Mouse (Mus musculus): ENCODE results near the gene Zfp111. TPM values are rescaled to one million over a fixed set of nuclear protein-coding genes. Genes with fewer than 3 reads are reported as not detected.

Gene Zfp111
- 6.2 TPM for polyA plus RNA-seq (2014; fragmentation: Illumina TruSeq; extraction: RNeasy Lipid Tissue Mini Kit (QIAGEN cat#74804); ENCODE audit: low read depth, low replicate concordance)

GRCm38 (mm10) chr7:24211343-24211742 lies at the start of gene Zfp111:
Zfp111 (minus strand) TSS chr7:24211443.

GRCm38 (mm10) chr7:24254633-24255474 lies 43.6 kb upstream of the Zfp111 start, which contains the start of gene Zfp108:
Zfp108 (plus strand) TSS chr7:24254794.

GRCm38 (mm10) chr7:24237040-24237791 lies 26.0 kb upstream of the Zfp111 start, which contains the start of gene Zfp109:
Zfp109 (minus strand) TSS chr7:24237560.

GRCm38 (mm10) chr7:24174618-24175336 lies 36.5 kb downstream of the Zfp111 start, which contains the start of gene Zfp114:
Zfp114 (plus strand) TSS chr7:24175060.

Other genes with a start within 250 kb of the Zfp111 start
- not detected for gene Vmn1r181, start 236.8 kb downstream of the Zfp111 start, polyA plus RNA-seq (2014; fragmentation: Illumina TruSeq; extraction: RNeasy Lipid Tissue Mini Kit (QIAGEN cat#74804); ENCODE audit: low read depth, low replicate concordance)
- not detected for gene V1rd19, start 209.8 kb downstream of the Zfp111 start, polyA plus RNA-seq (2014; fragmentation: Illumina TruSeq; extraction: RNeasy Lipid Tissue Mini Kit (QIAGEN cat#74804); ENCODE audit: low read depth, low replicate concordance)
- not detected for gene Vmn1r183, start 158.2 kb downstream of the Zfp111 start, polyA plus RNA-seq (2014; fragmentation: Illumina TruSeq; extraction: RNeasy Lipid Tissue Mini Kit (QIAGEN cat#74804); ENCODE audit: low read depth, low replicate concordance)
- gene Zfp180, start 129.5 kb downstream of the Zfp111 start, polyA plus RNA-seq (2014; fragmentation: Illumina TruSeq; extraction: RNeasy Lipid Tissue Mini Kit (QIAGEN cat#74804); ENCODE audit: low read depth, low replicate concordance) = 10.3 TPM
- 0.89 TPM for gene Zfp112, start 99.1 kb downstream of the Zfp111 start, polyA plus RNA-seq (2014; fragmentation: Illumina TruSeq; extraction: RNeasy Lipid Tissue Mini Kit (QIAGEN cat#74804); ENCODE audit: low read depth, low replicate concordance)
- 4.6 TPM for gene Zfp235, start 77.3 kb downstream of the Zfp111 start, polyA plus RNA-seq (2014; fragmentation: Illumina TruSeq; extraction: RNeasy Lipid Tissue Mini Kit (QIAGEN cat#74804); ENCODE audit: low read depth, low replicate concordance)
- gene Zfp114, start 36.4 kb downstream of the Zfp111 start, polyA plus RNA-seq (2014; fragmentation: Illumina TruSeq; extraction: RNeasy Lipid Tissue Mini Kit (QIAGEN cat#74804); ENCODE audit: low read depth, low replicate concordance) = 0.93 TPM
- gene Zfp109, start 26.1 kb upstream of the Zfp111 start, polyA plus RNA-seq (2014; fragmentation: Illumina TruSeq; extraction: RNeasy Lipid Tissue Mini Kit (QIAGEN cat#74804); ENCODE audit: low read depth, low replicate concordance) = 2.8 TPM
- gene Zfp108, start 43.4 kb upstream of the Zfp111 start, polyA plus RNA-seq (2014; fragmentation: Illumina TruSeq; extraction: RNeasy Lipid Tissue Mini Kit (QIAGEN cat#74804); ENCODE audit: low read depth, low replicate concordance) = 2.9 TPM
- 4.8 TPM for gene Zfp93, start 59.0 kb upstream of the Zfp111 start, polyA plus RNA-seq (2014; fragmentation: Illumina TruSeq; extraction: RNeasy Lipid Tissue Mini Kit (QIAGEN cat#74804); ENCODE audit: low read depth, low replicate concordance)
- 2.3 TPM for gene Zfp61, start 89.8 kb upstream of the Zfp111 start, polyA plus RNA-seq (2014; fragmentation: Illumina TruSeq; extraction: RNeasy Lipid Tissue Mini Kit (QIAGEN cat#74804); ENCODE audit: low read depth, low replicate concordance)
- gene Zfp94, start 105.2 kb upstream of the Zfp111 start, polyA plus RNA-seq (2014; fragmentation: Illumina TruSeq; extraction: RNeasy Lipid Tissue Mini Kit (QIAGEN cat#74804); ENCODE audit: low read depth, low replicate concordance) = 2.2 TPM
- not detected for gene Tescl, start 122.5 kb upstream of the Zfp111 start, polyA plus RNA-seq (2014; fragmentation: Illumina TruSeq; extraction: RNeasy Lipid Tissue Mini Kit (QIAGEN cat#74804); ENCODE audit: low read depth, low replicate concordance)
- not detected for gene Lypd5, start 137.8 kb upstream of the Zfp111 start, polyA plus RNA-seq (2014; fragmentation: Illumina TruSeq; extraction: RNeasy Lipid Tissue Mini Kit (QIAGEN cat#74804); ENCODE audit: low read depth, low replicate concordance)
- gene Kcnn4, start 158.8 kb upstream of the Zfp111 start, polyA plus RNA-seq (2014; fragmentation: Illumina TruSeq; extraction: RNeasy Lipid Tissue Mini Kit (QIAGEN cat#74804); ENCODE audit: low read depth, low replicate concordance) = not detected
- not detected for gene Smg9, start 188.2 kb upstream of the Zfp111 start, polyA plus RNA-seq (2014; fragmentation: Illumina TruSeq; extraction: RNeasy Lipid Tissue Mini Kit (QIAGEN cat#74804); ENCODE audit: low read depth, low replicate concordance)
- gene Irgc1, start 240.9 kb upstream of the Zfp111 start, polyA plus RNA-seq (2014; fragmentation: Illumina TruSeq; extraction: RNeasy Lipid Tissue Mini Kit (QIAGEN cat#74804); ENCODE audit: low read depth, low replicate concordance) = not detected